Mouse (Mus musculus) heart, postnatal 0 days (tissue): ENCODE measurements at regions not wholly inside any gene's neighbourhood (a gene's known extent, or its start where the extent isn't known, plus 50 kb on each side); places are given as distances from the start of the nearest gene placed in this dataset.

Source experiments
- CTCF ChIP-seq: IDR thresholded peaks from 2 replicates; pipeline ENCODE4 v1.5.1; 2016; ENCODE audit warnings: antibody characterized with exemption, control low read depth, low read depth
- EP300 ChIP-seq: IDR thresholded peaks from 2 replicates; pipeline ENCODE4 v1.6.1; 2016; ENCODE audit warnings: antibody characterized with exemption, low read depth

DNA sequence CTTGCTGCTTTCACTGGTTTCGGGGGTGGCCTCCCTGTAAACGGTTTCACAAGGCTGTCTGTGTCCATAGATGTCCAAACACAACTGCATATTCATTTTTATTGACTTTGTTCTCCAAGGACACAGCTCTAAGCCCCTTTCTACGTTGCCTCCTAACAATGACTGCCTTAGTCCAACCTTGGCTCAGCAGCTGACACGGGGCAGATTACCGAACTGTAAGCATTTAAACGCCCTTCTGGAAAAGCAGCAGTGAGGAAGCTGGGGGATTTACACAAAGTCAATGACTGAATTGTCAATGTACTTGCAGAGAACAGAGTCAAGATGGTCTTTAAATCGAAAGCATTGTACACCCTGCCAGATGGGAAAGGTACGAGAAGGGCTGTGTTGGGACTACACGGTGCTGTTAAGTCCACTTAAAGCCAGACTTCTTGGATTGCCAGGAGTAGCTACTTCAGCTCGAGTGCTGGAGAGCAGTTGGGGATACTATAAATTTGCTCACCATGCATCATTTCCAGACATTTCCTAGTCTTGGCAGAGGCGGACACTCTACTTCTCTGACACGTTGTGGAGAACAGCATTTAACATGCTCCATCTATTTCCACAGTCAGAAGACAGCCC, 149.0 kb downstream of the Dact1 start:
- TF ChIP-seq CTCF (no peak), EP300 (no peak)
